Mouse (Mus musculus): Measurements from ENCODE around the gene Nipa2.

- TF ChIP-seq POLR2A (IDR thresholded peaks at IDR 0.05; ENCODE audit: insufficient read length, low read depth) (no peak), USF1 (IDR thresholded peaks at IDR 0.05; ENCODE audit: low read depth) (no peak)
Observed at GRCm38 (mm10) chr7:56011018-56011333, 48.7 kb upstream of the Nipa2 start.
